Mouse (Mus musculus): Measurements from ENCODE around the gene Olfr437. TPM values are rescaled to one million over a fixed set of nuclear protein-coding genes. Genes with fewer than 3 reads are reported as not detected.
"Not testable (repeated sequence)": the region's sequence is repeated elsewhere in the genome, so short reads cannot be mapped to it uniquely, and the experiment has no call there.

Olfr437 gene
- polyA plus RNA-seq, 1 experiment from 2014 or later, result not detected

DNA sequence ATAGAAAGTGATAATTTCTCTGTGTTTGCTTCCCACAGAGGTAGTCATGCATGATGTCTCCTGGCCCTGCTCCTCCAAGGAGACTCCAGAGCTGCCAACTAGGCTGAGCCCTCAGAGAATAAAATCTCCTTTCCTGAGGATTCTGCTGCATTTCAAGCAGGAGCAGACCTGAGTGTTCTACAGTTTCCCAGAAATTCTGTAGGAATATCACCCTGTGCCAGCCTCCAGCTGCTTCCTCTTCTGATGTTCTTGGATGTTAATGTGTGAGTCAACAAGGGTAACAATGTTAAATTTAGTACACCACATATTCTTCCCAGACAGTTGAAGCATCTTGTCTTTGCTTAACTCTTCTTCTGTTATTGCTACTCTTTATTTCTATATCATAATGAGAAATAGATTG, 49.8 kb downstream of the Olfr437 start, which contains the start of gene Olfr434:
Gene Olfr434, plus strand, starts transcription at position 149 of the 400 bp plus-strand sequence.
- H3K27me3 ChIP-seq; H3K27ac ChIP-seq; H3K36me3 ChIP-seq; H3K9ac ChIP-seq; H3K4me1 ChIP-seq; H3K4me3 ChIP-seq; H3K4me2 ChIP-seq; ATAC-seq (ENCODE audit: borderline replicate concordance, extremely low read depth, low FRiP score, low TSS enrichment); H3K9me3 ChIP-seq: not testable (repeated sequence)

Other genes starting within 250 kb of the Olfr437 start
- not detected in 2 replicates for gene Olfr446, start 241.9 kb upstream of the Olfr437 start, polyA plus RNA-seq (2015; fragmentation: Nextera tagmentation; extraction: Ambion mirVana)
- gene Olfr444, start 214.2 kb upstream of the Olfr437 start, polyA plus RNA-seq (2015; fragmentation: Nextera tagmentation; extraction: Ambion mirVana), result not detected in 2 replicates
- gene Olfr441, start 56.9 kb upstream of the Olfr437 start, polyA plus RNA-seq (2015; fragmentation: Nextera tagmentation; extraction: Ambion mirVana), result not detected in 2 replicates
- gene Olfr237-ps1, start 16.7 kb upstream of the Olfr437 start, polyA plus RNA-seq (2015; fragmentation: Nextera tagmentation; extraction: Ambion mirVana), result not detected in 2 replicates
- gene Olfr13, start 8.9 kb downstream of the Olfr437 start, polyA plus RNA-seq (2015; fragmentation: Nextera tagmentation; extraction: Ambion mirVana), result not detected in 2 replicates
- gene Olfr435, start 33.9 kb downstream of the Olfr437 start, polyA plus RNA-seq (2015; fragmentation: Nextera tagmentation; extraction: Ambion mirVana), result not detected in 2 replicates
- not detected in 2 replicates for gene Olfr434, start 49.7 kb downstream of the Olfr437 start, polyA plus RNA-seq (2015; fragmentation: Nextera tagmentation; extraction: Ambion mirVana)
- not detected in 2 replicates for gene Olfr47, start 68.2 kb downstream of the Olfr437 start, polyA plus RNA-seq (2015; fragmentation: Nextera tagmentation; extraction: Ambion mirVana)
- gene Arhgef5, start 102.3 kb downstream of the Olfr437 start, polyA plus RNA-seq (2015; fragmentation: Nextera tagmentation; extraction: Ambion mirVana), result 18.5 and 21.5 TPM in 2 replicates
- gene Nobox, start 146.3 kb downstream of the Olfr437 start, polyA plus RNA-seq (2015; fragmentation: Nextera tagmentation; extraction: Ambion mirVana), result 0.20 TPM in 1 of 2 replicates, not detected in the other